13 mouse cellular contexts compared by ENCODE assay signal in the genomic region with DNA sequence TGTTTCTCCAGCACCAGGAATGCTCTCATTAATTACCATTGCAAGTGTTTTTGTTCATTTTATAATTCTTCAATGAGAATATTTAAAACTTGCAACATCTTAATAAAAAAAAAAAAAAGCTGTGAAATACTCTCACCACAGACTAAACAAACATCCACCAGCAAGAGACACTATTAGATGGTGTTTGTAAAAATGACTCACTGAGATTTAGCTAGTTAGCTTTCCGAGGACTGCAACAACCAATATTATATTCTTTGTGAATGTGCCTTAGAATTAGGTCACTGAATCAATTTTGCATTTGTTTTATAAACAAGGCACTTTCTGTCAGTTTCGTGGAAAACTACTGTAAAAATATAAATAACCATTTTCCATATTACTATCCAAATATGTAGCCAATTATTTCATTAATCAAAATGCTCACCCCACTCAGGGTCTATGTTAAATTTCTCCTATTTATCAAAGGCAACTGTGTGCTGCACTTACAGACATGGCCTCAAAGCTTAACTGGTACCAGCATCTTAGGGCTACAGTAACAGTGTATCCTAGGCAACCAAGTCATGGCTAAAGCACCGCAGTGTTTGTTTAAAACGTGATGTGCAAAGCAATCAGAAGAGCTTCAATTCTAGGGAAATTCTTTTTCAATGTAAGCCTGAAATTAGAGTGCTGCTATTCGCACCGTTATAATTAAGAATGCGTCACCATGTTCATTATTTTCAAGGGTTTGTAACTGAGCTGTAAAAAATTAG.
DNase-seq lines count a peak whose midpoint lies in the region; ATAC-seq and TF ChIP-seq lines count a peak whose summit lies in the region.
"Had no signal": no experiment of that assay in that cellular context is flagged by ENCODE, and none has a peak within 500 bp of the region (broad histone marks: within the 10 kb centered on the region; RNA-seq: fewer than 3 reads in every experiment).

No protein-coding gene starts in this region.

- peak; percentile 5 for DNase-seq in embryo, embryonic 10.5 days (ENCODE audit: low spot score)
- no peak for DNase-seq in embryo, embryonic 11 days
- no peak for DNase-seq in neural tube, embryonic 11.5 days (ENCODE audit: low spot score)
- no peak for DNase-seq in neural tube, embryonic 10.5 days (ENCODE audit: extremely low spot score, low spot score)
- DNase-seq in testis, postnatal 14 days (ENCODE audit: low spot score): no peak
- DNase-seq in thymus, adult 2 months: no peak
- DNase-seq in thymus, postnatal 36 days: no peak
- DNase-seq: adrenal gland, postnatal 10 days; gastrocnemius, postnatal 36 days had no signal

- WGBS in neural tube, embryonic 11.5 days: 70% methylated on average over 7 of the region's 7 CpGs
- WGBS in midbrain, embryonic 13.5 days: 31% methylated on average over 7 of the region's 7 CpGs
- 86% methylated on average over 7 of the region's 7 CpGs for WGBS in thymus, adult 2 months

- no peaks in the 10 kb centered on the region for H3K9me3 ChIP-seq in neural tube, embryonic 11.5 days (ENCODE audit: control insufficient read depth, low read length)
- H3K9me3 ChIP-seq in midbrain, embryonic 13.5 days: no peaks in the 10 kb centered on the region
- H3K9me3 ChIP-seq: heart, embryonic 15.5 days had no signal

- H3K4me2 ChIP-seq in neural tube, embryonic 11.5 days (ENCODE audit: low read depth): no peak overlapping the region
- no peak overlapping the region for H3K4me2 ChIP-seq in midbrain, embryonic 13.5 days (replicated peaks)
- H3K4me2 ChIP-seq: heart, embryonic 15.5 days; liver, embryonic 11.5 days had no signal

- H3K27ac ChIP-seq in neural tube, embryonic 11.5 days (ENCODE audit: low read depth, low read length): no peak overlapping the region
- 0 out of 2 replicates have a peak overlapping the region, but pooled peaks have one; percentile 19 for H3K27ac ChIP-seq in midbrain, embryonic 13.5 days
- H3K27ac ChIP-seq in thymus, adult 2 months (ENCODE audit: control insufficient read depth, insufficient read depth, low read length): no peak overlapping the region
- H3K27ac ChIP-seq: heart, embryonic 15.5 days had no signal

- no peaks in the 10 kb centered on the region for H3K4me1 ChIP-seq in neural tube, embryonic 11.5 days (ENCODE audit: control insufficient read depth, insufficient read depth, low read length)
- H3K4me1 ChIP-seq in midbrain, embryonic 13.5 days (replicated peaks): peaks cover 15% of the 10 kb centered on the region
- no peaks in the 10 kb centered on the region for H3K4me1 ChIP-seq in thymus, adult 2 months (replicated peaks; ENCODE audit: control insufficient read depth, insufficient read depth, low read length)
- H3K4me1 ChIP-seq: heart, embryonic 15.5 days had no signal

- H3K4me3 ChIP-seq in neural tube, embryonic 11.5 days (ENCODE audit: low read depth, low read length): no peak overlapping the region
- no peak overlapping the region for H3K4me3 ChIP-seq in midbrain, embryonic 13.5 days (replicated peaks)
- H3K4me3 ChIP-seq in thymus, adult 2 months (ENCODE audit: control insufficient read depth, insufficient read depth, low read length): no peak overlapping the region
- H3K4me3 ChIP-seq: heart, embryonic 15.5 days had no signal

- TF ChIP-seq CTCF in thymus, adult 2 months (IDR thresholded peaks at IDR 0.05; ENCODE audit: borderline replicate concordance, control insufficient read depth, extremely low read depth, insufficient read depth, low read length, poor library complexity): no peak

- H3K9ac ChIP-seq in neural tube, embryonic 11.5 days (ENCODE audit: low read length): no peak overlapping the region
- H3K9ac ChIP-seq in midbrain, embryonic 13.5 days (replicated peaks): no peak overlapping the region
- H3K9ac ChIP-seq: heart, embryonic 15.5 days had no signal

- ATAC-seq in neural tube, embryonic 11.5 days (ENCODE audit: insufficient read depth, low FRiP score, low TSS enrichment): peak; percentile 38; the same call in 1 of the 2 replicates
- ATAC-seq in midbrain, embryonic 13.5 days: peak; percentile 99
- ATAC-seq: lung, postnatal 0 days had no signal

- no peaks in the 10 kb centered on the region for H3K27me3 ChIP-seq in neural tube, embryonic 11.5 days (ENCODE audit: control insufficient read depth, insufficient read depth, low read length)
- H3K27me3 ChIP-seq in midbrain, embryonic 13.5 days: no peaks in the 10 kb centered on the region
- no peaks in the 10 kb centered on the region for H3K27me3 ChIP-seq in thymus, adult 2 months (ENCODE audit: control insufficient read depth, insufficient read depth, low read length)
- H3K27me3 ChIP-seq: heart, embryonic 15.5 days had no signal

- no peaks in the 10 kb centered on the region for H3K36me3 ChIP-seq in neural tube, embryonic 11.5 days (ENCODE audit: control insufficient read depth, insufficient read depth, low read length)
- H3K36me3 ChIP-seq in midbrain, embryonic 13.5 days: no peaks in the 10 kb centered on the region
- H3K36me3 ChIP-seq in thymus, adult 2 months (ENCODE audit: control insufficient read depth, insufficient read depth, low read length): no peaks in the 10 kb centered on the region
- H3K36me3 ChIP-seq: heart, embryonic 15.5 days had no signal

- TF ChIP-seq POLR2A in thymus, adult 2 months (IDR thresholded peaks at IDR 0.05; ENCODE audit: control insufficient read depth, extremely low read depth, insufficient read depth, low read length, poor library complexity): no peak
